Mouse (Mus musculus) midbrain, postnatal 0 days (tissue): ENCODE results near the gene Fbxo30. TPM values are rescaled to one million over a fixed set of nuclear protein-coding genes. Genes with fewer than 3 reads are reported as not detected.
"Not testable (repeated sequence)": the region's sequence is repeated elsewhere in the genome, so short reads cannot be mapped to it uniquely, and the experiment has no call there.

Source experiments
- ATAC-seq: fragments of 200-750 bp; cut with Nextera tagmentation; 2 replicates; pipeline ENCODE4 v1.8.0; 2017; ENCODE audit warnings: moderate number of reproducible peaks, mild to moderate bottlenecking, moderate TSS enrichment, moderate library complexity; ENCODE audit not compliant: low FRiP score
- DNase-seq: peaks from one replicate; pipeline ENCODE4 v3.0.0-alpha.2; 2015; ENCODE audit warnings: low spot score
- H3K27ac ChIP-seq: fragments of 300-500 bp; sonication (generic); 2 replicates; pipeline ENCODE4 v1.5.1; 2014; ENCODE audit warnings: low read depth, mild to moderate bottlenecking, low read length, mixed read lengths
- H3K27me3 ChIP-seq: fragments of 300-500 bp; sonication (generic); 2 replicates; pipeline ENCODE4 v1.6.1; 2014; ENCODE audit warnings: low read length, control low read depth, mixed read lengths; ENCODE audit not compliant: insufficient read depth
- H3K36me3 ChIP-seq: fragments of 300-500 bp; sonication (generic); 2 replicates; pipeline ENCODE4 v1.6.1; 2014; ENCODE audit warnings: low read length, control low read depth, mixed read lengths; ENCODE audit not compliant: insufficient read depth
- H3K4me1 ChIP-seq: fragments of 300-500 bp; sonication (generic); 2 replicates; pipeline ENCODE4 v1.6.1; 2014; ENCODE audit warnings: mild to moderate bottlenecking, control low read depth, antibody characterized with exemption, low read length, mixed read lengths; ENCODE audit not compliant: insufficient read depth
- H3K4me2 ChIP-seq: fragments of 300-500 bp; sonication (generic); 2 replicates; pipeline ENCODE4 v1.6.1; 2014; ENCODE audit warnings: low read depth, mild to moderate bottlenecking, low read length, mixed read lengths; ENCODE audit not compliant: poor library complexity, severe bottlenecking
- H3K4me3 ChIP-seq: fragments of 300-500 bp; sonication (generic); 2 replicates; pipeline ENCODE4 v1.5.1; 2014; ENCODE audit warnings: low read depth, mild to moderate bottlenecking, low read length, moderate library complexity
- H3K9ac ChIP-seq: fragments of 300-500 bp; sonication (generic); replicated peaks from 2 replicates; pipeline ENCODE4 v1.6.1; 2014; ENCODE audit warnings: mild to moderate bottlenecking, low read length, moderate library complexity, mixed read lengths; ENCODE audit not compliant: poor library complexity, severe bottlenecking
- H3K9me3 ChIP-seq: fragments of 300-500 bp; sonication (generic); 2 replicates; pipeline ENCODE4 v1.6.1; 2016; ENCODE audit warnings: low read length, control low read depth
- CTCF ChIP-seq: IDR thresholded peaks from 2 replicates; pipeline ENCODE4 v1.5.1; 2016; ENCODE audit warnings: antibody characterized with exemption, mild to moderate bottlenecking
- WGBS: fragments of 180-500 bp; shearing (Covaris S2); extraction: QIAGEN DNeasy Blood & Tissue Kit; methylation state at CpG from one replicate; pipeline ENCODE4 v1.1.7; 2014; 5-methylcytosine and 5-hydroxymethylcytosine counted together
- polyA plus RNA-seq: library from polyadenylated mRNA; unstranded; fragments of >200 nt; fragmentation: Nextera tagmentation; extraction: Ambion mirVana; gene quantifications from 2 replicates; pipeline ENCODE4 v1.2.1, GENCODE M21; 2015
- total RNA-seq: library from RNA; depleted of rRNA; stranded (reverse); fragments of >200 nt; gene quantifications from 2 replicates; pipeline ENCODE4 v1.2.3, GENCODE M21; 2014

The Fbxo30 gene
- total and polyA plus RNA-seq, 2 experiments from 2014 or later = 9.0 TPM

DNA sequence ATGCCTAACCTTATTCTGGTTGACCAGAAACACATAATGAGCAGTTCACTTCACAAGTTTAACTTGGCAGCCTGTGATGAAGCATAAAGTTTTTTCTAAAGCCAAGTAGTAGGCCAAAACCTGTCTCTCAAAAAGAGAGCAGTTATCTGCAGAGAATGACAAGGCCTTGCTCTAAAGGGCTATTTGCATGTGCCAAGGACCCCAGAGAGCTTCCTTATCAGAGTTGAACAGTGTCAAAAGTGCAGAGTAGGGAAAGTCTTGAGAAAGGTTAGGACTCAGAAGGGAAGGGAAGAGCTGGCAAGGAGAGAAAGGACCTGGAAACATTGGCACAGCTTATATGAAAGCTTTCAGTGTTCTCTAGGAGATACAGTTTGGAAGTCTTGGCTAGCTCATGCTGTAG is 29.4 kb downstream of the Fbxo30 start:
- Histone ChIP-seq H3K9me3 (no peaks in the 10 kb centered on the region), H3K4me1 (no peaks in the 10 kb centered on the region), H3K4me3 (no peak overlapping the region), H3K27me3 (no peaks in the 10 kb centered on the region), H3K4me2 (no peak overlapping the region), H3K27ac (no peak overlapping the region), H3K36me3 (no peaks in the 10 kb centered on the region), H3K9ac (no peak overlapping the region)
- TF ChIP-seq CTCF = no peak
- ATAC-seq (no peak), DNase-seq (no peak)

DNA sequence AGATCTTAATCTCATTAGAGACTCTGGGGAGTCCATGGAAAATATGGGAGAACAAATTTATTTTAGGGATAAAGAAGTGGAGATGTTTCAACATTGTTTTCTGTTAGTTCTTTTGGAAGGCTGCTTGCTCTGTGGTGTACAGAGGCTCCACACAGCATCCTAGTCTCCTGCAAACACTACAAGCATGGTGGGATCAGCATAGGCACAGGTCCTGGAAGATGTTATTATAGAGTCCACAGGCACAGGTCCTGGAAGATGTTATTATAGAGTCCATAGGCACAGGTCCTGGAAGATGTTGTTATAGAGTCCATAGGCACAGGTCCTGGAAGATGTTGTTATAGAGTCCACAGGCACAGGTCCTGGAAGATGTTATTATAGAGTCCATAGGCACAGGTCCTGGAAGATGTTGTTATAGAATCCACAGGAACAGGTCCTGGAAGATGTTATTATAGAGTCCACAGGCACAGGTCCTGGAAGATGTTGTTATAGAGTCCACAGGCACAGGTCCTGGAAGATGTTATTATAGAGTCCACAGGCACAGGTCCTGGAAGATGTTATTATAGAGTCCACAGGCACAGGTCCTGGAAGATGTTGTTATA is 36.8 kb downstream of the Fbxo30 start:
- not testable (repeated sequence) for ATAC-seq

GRCm38 (mm10) chr10:11319446-11319970 is 38.4 kb downstream of the Fbxo30 start:
- TF ChIP-seq CTCF = no peak
- ATAC-seq (no peak), DNase-seq (no peak)
- Histone ChIP-seq H3K9ac (no peak overlapping the region), H3K4me3 (no peak overlapping the region), H3K4me2 (no peak overlapping the region), H3K27ac (no peak overlapping the region), H3K27me3 (no peaks in the 10 kb centered on the region), H3K9me3 (no peaks in the 10 kb centered on the region), H3K36me3 (no peaks in the 10 kb centered on the region), H3K4me1 (no peaks in the 10 kb centered on the region)
- 85% methylated on average over 1 of the region's 1 CpGs for WGBS

More for the DNA sequence above, 36.8 kb downstream of the Fbxo30 start:
- DNase-seq, H3K9ac ChIP-seq, H3K27me3 ChIP-seq, H3K4me3 ChIP-seq, H3K27ac ChIP-seq, H3K4me2 ChIP-seq, H3K9me3 ChIP-seq, H3K36me3 ChIP-seq, H3K4me1 ChIP-seq: not testable (repeated sequence)

GRCm38 (mm10) chr10:11322316-11322715 is 41.2 kb downstream of the Fbxo30 start:
- Histone ChIP-seq H3K4me1 (no peaks in the 10 kb centered on the region), H3K4me3 (no peak overlapping the region), H3K9ac (no peak overlapping the region), H3K27ac (no peak overlapping the region), H3K36me3 (no peaks in the 10 kb centered on the region), H3K27me3 (no peaks in the 10 kb centered on the region), H3K9me3 (no peaks in the 10 kb centered on the region), H3K4me2 (no peak overlapping the region)
- no peak for DNase-seq
- WGBS = 91% methylated on average over 7 of the region's 7 CpGs
- ATAC-seq = no peak
- TF ChIP-seq CTCF = no peak

- H3K36me3 ChIP-seq = no peaks in the 10 kb centered on the region
- no peak for TF ChIP-seq CTCF
- ATAC-seq = no peak
- no peak for DNase-seq
- H3K4me3 ChIP-seq = no peak overlapping the region
- no peaks in the 10 kb centered on the region for H3K4me1 ChIP-seq
- H3K9ac ChIP-seq = no peak overlapping the region
- H3K9me3 ChIP-seq = no peaks in the 10 kb centered on the region
- 79% methylated on average over 4 of the region's 4 CpGs for WGBS
- H3K4me2 ChIP-seq = no peak overlapping the region
- no peak overlapping the region for H3K27ac ChIP-seq
- H3K27me3 ChIP-seq = no peaks in the 10 kb centered on the region
Measured at GRCm38 (mm10) chr10:11323202-11323898, 42.2 kb downstream of the Fbxo30 start.

DNA sequence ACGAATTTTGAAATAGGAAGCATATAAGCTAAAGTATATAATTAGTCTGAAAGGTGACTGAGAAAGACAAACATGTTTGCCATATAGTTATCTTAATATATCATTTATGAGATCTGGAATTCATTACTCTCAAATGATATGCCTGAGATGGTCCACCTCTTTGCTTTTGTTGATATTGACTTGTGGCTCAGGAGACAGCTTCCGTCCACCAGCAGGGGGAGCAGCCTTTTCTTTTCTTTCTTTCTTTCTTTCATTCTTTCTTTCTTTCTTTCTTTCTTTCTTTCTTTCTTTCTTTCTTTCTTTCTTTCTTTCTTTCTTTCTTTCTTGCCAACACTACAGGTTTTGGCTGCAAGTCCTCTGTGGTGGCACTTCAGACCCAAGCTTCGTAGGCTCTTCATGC is 45.4 kb downstream of the Fbxo30 start:
- Histone ChIP-seq H3K9ac (no peak overlapping the region), H3K27ac (no peak overlapping the region), H3K4me2 (no peak overlapping the region), H3K4me3 (no peak overlapping the region), H3K27me3 (no peaks in the 10 kb centered on the region), H3K4me1 (no peaks in the 10 kb centered on the region), H3K9me3 (no peaks in the 10 kb centered on the region), H3K36me3 (no peaks in the 10 kb centered on the region)
- WGBS = 87% methylated on average over 3 of the region's 3 CpGs
- ATAC-seq = no peak
- TF ChIP-seq CTCF = peak; percentile 55
- no peak for DNase-seq
